Mouse (Mus musculus) adrenal gland, adult 2 months (tissue): Measurements from ENCODE around the gene Camta1. TPM values are rescaled to one million over a fixed set of nuclear protein-coding genes. Genes with fewer than 3 reads are reported as not detected.
A peak's percentile ranks its signal among the peaks of the same experiment; 100 is the strongest.

Experiments
- DNase-seq: peaks from one replicate; pipeline ENCODE4 v3.0.0; 2021
- polyA plus RNA-seq: library from polyadenylated mRNA; depleted of rRNA; stranded (reverse); fragments of >200 nt; gene quantifications from 2 replicates; pipeline ENCODE4 v1.2.3, GENCODE M21; 2012
- total RNA-seq, 2 experiments: library from RNA; stranded (reverse); gene quantifications; 2 replicates each; pipeline ENCODE4 v1.2.3; 2021

Gene Camta1
- total and polyA plus RNA-seq, 3 experiments: 8.5 to 35.0 (median 24.0) TPM

GRCm38 (mm10) chr4:151603586-151603985 is 258.1 kb downstream of the Camta1 start:
- DNase-seq: no peak

- no peak for DNase-seq
Measured at GRCm38 (mm10) chr4:151595116-151595515, 266.6 kb downstream of the Camta1 start.

GRCm38 (mm10) chr4:151593042-151593441 is 268.6 kb downstream of the Camta1 start:
- no peak for DNase-seq

GRCm38 (mm10) chr4:151586074-151586473 is 275.6 kb downstream of the Camta1 start:
- no peak for DNase-seq

GRCm38 (mm10) chr4:151577961-151578360 is 283.7 kb downstream of the Camta1 start:
- no peak for DNase-seq

- no peak for DNase-seq
Measured at GRCm38 (mm10) chr4:151576291-151577108, 285.2 kb downstream of the Camta1 start.

GRCm38 (mm10) chr4:151572716-151573115 is 289.0 kb downstream of the Camta1 start:
- DNase-seq: no peak

- no peak for DNase-seq
Measured at GRCm38 (mm10) chr4:151569586-151569985, 292.1 kb downstream of the Camta1 start.

GRCm38 (mm10) chr4:151568887-151569286 is 292.8 kb downstream of the Camta1 start:
- no peak for DNase-seq

GRCm38 (mm10) chr4:151567105-151567504 is 294.6 kb downstream of the Camta1 start:
- DNase-seq: no peak

- DNase-seq: no peak
Measured at GRCm38 (mm10) chr4:151555505-151555904, 306.2 kb downstream of the Camta1 start.

GRCm38 (mm10) chr4:151549523-151549922 is 312.2 kb downstream of the Camta1 start:
- DNase-seq: no peak

- DNase-seq: no peak
Measured at GRCm38 (mm10) chr4:151545452-151545851, 316.2 kb downstream of the Camta1 start.

GRCm38 (mm10) chr4:151544191-151544590 is 317.5 kb downstream of the Camta1 start:
- DNase-seq: no peak

GRCm38 (mm10) chr4:151540546-151540945 is 321.1 kb downstream of the Camta1 start:
- DNase-seq: no peak

GRCm38 (mm10) chr4:151539881-151540280 is 321.8 kb downstream of the Camta1 start:
- no peak for DNase-seq

- DNase-seq: no peak
Measured at GRCm38 (mm10) chr4:151539167-151539525, 322.5 kb downstream of the Camta1 start.

- DNase-seq: no peak
Measured at GRCm38 (mm10) chr4:151538446-151539166, 323.1 kb downstream of the Camta1 start.

GRCm38 (mm10) chr4:151535916-151536450 is 325.7 kb downstream of the Camta1 start:
- DNase-seq: no peak

GRCm38 (mm10) chr4:151533451-151533850 is 328.2 kb downstream of the Camta1 start:
- DNase-seq: no peak

GRCm38 (mm10) chr4:151528436-151528835 is 333.2 kb downstream of the Camta1 start:
- DNase-seq: no peak

GRCm38 (mm10) chr4:151527763-151528162 is 333.9 kb downstream of the Camta1 start:
- no peak for DNase-seq

GRCm38 (mm10) chr4:151520103-151520502 is 341.6 kb downstream of the Camta1 start:
- DNase-seq: peak; percentile 28
